Mouse (Mus musculus) regulatory T cell (primary cell): ENCODE data around the gene Gm28308.

Experiments
- in situ Hi-C: fragments of 300-600 bp; cut with MboI, MseI; formaldehyde crosslinking; loops from one replicate; pipeline ENCODE4 v1.15.1; 2025; ENCODE audit warnings: high pct_unique_total_duplicates

The Gm28308 gene

GRCm38 (mm10) chr6:52213119-52213986 is at the start of gene Gm28308, which contains the start of gene Hoxa3:
Gene Gm28308, minus strand, starts transcription at chr6:52213339.
Gene Hoxa3, minus strand, starts transcription at chr6:52213336.
- in situ Hi-C loops: loop anchor here (10.0 to 25.0 kb wide), 2 partner anchors 351 to 1039 kb away; no protein-coding TSS in a partner anchor

DNA sequence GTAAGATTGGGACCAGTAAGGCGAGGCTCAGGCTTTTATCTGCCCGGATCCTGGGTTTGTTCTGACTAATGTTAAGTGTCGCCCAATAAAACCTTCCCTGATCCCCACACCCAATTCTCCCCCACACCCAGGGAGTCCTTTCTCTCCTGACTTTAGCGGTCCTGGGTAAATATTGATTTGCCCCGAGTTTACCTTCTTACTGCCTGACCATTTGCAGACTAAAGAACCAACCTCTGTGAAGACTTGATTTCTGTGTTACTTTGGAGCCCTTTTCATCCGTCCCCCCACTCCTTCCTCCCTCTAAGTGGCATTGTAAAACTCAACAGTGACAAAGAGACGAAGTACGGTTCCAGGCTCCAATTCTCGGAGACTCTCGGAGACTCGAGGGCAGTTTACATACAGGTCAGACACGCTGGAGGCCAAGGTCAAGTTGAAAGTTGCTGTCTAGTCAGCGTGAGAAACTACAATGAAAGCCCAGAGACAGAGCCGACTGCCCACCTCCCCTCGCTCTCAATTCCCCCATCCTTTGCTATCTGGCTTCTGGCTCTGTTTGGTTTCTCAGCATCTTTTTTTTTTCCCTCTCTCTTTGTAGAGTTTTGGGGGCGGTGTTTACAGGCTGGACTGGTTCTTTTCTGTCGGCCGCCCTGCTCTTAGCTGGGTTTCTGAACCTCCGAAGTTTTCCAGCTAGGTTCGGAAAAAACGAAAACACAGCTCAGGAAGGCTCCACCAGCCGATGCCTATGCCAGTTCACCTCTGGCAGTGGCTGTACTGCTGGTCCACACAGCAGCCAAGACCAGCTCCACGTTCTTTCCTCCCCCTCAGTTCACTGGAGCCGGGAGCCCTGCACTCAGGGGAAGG is 49.6 kb upstream of the Gm28308 start:
- in situ Hi-C loops: no loop called here

- in situ Hi-C loops: no loop called here
Observed at GRCm38 (mm10) chr6:52261751-52262462, 48.8 kb upstream of the Gm28308 start.

DNA sequence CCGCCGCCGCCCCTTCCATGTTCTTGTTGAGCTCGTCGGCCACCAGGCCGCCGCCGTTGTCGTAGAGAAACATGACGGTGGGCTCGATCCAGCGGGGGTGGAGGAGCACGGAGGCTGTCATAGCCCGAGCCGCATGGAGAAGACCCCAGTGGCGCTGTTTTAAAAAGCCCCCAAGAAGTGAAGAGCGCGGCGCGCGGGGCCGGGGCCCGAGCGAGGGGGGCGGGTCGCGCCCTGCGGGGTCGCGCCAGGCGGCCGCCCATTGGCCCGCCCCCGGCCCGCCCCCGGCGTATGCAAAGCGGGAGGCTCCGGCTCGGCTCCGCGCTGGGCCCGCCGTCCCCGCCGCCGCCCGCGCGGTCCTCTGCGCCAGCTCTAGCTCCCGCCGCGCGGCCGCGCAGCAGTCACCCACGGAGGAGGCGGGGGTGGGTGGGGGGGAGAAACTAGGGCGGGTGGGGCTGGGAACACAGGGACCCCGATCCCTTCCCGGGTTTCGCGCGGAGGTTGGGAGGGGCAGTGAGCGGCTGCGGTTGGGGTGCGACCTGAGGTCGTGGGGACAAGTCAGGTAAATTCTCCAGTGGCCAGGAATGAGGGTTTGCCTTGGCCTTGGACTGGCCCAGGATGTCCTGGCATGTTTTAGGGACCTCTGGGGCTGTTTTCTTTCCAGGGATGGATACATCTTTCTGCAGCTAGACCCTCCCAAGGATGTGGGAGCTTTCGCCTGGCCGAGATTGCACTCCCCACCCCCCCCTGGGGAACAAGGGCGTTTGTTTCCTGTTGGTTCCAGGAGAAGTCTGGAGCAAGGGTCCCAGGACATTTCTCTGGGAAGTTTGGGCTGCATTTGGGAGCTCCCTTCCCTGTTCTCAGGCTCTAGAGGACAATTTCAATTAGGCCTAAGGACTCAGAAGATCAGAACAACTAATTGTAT is 47.8 kb upstream of the Gm28308 start, which contains the start of gene Hoxa13:
Hoxa13 (minus strand) TSS at position 227 of the 922 bp plus-strand sequence.
- in situ Hi-C loops: no loop called here

DNA sequence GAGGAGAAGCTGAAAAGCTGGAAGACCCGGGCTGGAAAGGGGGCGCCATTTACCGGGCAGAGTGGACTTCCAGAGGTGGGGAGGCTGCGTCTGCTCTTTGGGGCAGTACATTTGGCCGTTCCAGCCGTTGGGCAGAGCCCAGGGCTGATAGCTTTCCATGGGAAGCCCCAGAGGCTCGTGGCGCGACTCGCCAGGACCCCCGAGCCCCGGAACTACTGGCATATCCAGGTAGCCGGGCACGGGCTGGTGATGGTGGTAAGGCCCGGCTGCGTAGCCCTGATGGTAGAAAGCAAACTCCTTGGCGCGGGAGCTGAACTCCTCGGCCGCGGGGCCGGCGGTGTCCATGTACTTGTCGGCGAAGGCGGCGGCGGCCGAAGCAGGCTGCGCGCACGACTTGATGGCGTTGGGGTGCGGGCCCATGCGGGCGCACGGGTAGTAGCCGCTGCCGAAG is 46.7 kb upstream of the Gm28308 start:
- in situ Hi-C loops: loop anchor here (10.0 kb wide), 1 partner anchor 565 kb away; no protein-coding TSS in a partner anchor

GRCm38 (mm10) chr6:52259081-52259790 is 46.1 kb upstream of the Gm28308 start:
- in situ Hi-C loops: loop anchor here (10.0 kb wide), 1 partner anchor 566 kb away; no protein-coding TSS in a partner anchor

DNA sequence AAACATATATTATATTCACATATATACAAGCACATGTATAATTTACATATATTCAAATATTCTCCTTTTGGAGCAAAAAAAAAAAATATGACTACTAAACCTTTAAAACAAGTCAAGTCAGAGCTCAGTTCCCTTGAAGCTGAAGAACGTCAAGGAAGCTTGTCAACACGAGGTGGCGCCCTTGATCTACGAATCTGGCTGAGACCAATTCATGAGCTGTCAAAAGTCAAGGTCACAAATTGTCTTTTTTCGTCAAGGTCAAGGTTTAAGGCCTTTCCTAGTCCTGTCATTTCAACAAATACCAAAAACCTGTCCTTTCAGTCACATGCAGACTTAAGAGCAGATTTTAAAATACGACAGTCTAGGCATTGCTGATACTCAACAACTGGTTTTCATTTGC is 43.8 kb upstream of the Gm28308 start:
- in situ Hi-C loops: loop anchor here (10.0 kb wide), 1 partner anchor 568 kb away; no protein-coding TSS in a partner anchor

GRCm38 (mm10) chr6:52253511-52254500 is 40.7 kb upstream of the Gm28308 start:
- in situ Hi-C loops: loop anchor here (5.0 to 10.0 kb wide), 2 partner anchors 571 to 658 kb away; no protein-coding TSS in a partner anchor

DNA sequence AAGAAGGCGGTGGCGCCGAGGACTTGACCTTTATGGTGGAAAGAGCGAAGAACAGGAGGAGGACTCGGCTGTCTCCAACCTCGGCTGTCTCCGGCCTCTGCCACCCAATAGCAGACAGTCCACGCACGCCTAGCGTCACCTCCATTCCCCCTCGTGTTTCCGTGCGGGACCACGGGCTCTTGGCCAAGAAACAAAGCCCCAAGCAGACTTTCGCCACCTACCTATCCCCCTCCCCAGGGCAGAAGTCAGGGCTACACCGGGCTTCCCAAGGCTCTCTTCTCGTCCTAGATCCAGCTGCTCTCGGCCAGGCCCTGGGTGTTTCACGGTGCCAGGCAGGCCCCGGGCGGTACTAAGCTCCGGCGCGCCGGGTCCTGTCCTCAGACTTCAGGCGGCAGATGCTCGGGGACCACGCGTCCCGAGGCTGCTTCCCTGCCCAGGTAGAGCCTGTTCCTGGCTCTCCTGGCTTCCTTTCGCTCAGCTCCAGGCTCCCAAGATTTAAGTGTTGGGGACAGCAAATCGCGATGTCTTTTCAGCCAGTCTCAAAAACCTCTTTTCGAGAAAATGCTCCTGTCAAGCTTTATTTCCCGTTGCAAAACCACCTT is 39.7 kb upstream of the Gm28308 start:
- in situ Hi-C loops: loop anchor here (5.0 to 10.0 kb wide), 2 partner anchors 572 to 659 kb away; no protein-coding TSS in a partner anchor

DNA sequence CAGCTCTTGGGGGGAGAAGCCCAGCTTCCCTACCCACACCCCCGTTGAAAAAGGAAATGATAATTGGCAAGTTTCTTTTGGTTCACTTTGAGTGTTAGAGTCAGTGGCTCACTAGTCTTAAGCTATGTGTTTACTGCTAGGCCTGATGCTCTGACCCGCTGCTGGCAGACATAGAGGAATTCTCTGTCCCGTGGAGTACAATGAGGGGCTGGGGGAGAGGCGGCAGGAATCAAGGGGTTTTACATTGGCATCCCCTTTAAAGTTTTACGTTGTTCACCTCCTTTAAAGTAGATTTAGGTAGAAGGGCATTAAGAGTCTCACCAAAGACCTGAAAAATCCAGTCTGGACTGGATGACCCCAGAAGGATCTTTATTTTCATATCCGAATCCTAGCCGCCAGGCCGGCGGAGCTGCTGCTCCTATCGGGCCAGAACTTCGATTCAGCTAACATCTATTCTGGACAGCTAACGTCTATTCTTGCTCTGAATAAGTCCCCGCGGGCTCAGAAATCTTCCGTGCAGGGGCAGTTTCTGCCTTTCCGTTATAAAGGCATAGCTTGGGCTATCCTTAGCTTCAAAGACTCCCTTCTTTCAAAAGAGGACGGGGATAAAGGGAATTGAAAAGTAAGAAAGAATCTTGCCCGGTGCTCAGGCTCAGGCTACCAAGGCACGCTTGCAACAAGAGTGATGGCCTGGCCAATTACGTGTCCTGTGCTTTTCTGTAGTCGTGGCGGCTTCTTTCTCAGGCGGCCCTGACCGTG is 39.1 kb upstream of the Gm28308 start:
- in situ Hi-C loops: loop anchor here (5.0 to 10.0 kb wide), 2 partner anchors 573 to 660 kb away; no protein-coding TSS in a partner anchor

DNA sequence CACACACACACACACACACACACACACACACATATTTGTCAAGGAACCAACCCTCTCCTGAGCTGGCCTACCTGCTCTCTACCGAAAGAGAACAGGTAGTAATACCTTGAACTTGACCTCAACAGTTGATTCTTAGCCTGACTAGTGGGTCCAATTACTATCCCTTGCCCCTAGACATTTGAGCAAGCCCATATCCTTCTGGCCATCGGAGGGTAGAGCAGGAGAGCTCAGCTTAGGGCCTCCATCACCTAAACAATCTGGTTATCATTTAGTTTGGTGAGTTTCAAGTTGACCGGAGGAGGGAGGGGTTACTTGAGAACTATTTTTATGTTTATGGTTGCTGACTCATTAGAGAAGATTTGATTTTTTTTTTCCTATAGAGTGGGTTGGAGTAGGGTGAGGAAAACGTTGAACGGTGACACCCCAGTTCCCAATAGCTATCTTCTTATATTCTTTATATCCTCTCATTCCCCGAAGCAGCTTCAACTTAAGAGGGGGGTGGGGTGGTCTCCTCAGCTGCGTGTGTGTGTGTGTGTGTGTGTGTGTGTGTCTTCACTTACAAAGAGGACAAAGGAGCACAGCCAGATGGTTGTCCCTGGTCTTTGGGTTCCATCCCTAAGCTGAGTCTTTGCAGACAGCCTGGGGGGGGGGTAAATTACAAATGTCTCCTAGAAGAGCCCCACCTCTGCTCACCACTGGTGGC is 38.2 kb upstream of the Gm28308 start:
- in situ Hi-C loops: loop anchor here (5.0 to 10.0 kb wide), 2 partner anchors 573 to 661 kb away; no protein-coding TSS in a partner anchor

DNA sequence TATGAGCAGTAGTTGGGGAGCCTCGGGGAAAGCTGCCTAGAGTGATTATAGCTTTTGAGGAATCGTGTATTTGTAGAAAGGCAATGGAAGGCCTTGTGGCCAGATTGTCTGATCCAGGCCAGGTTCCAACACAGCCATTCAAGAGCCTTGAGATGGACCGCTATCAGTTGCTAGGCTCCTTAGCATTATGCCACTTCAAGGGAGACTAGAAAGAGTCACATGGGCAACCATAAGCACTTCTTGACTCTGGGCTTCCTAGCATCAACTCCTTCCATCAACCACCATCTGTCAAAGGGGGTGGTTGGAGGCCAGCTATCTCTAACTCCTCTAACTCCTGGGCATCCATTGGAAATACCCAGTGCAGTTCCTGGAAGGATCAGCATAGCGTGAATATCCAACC is 36.7 kb upstream of the Gm28308 start:
- in situ Hi-C loops: loop anchor here (5.0 to 10.0 kb wide), 3 partner anchors 575 to 1075 kb away; no protein-coding TSS in a partner anchor

DNA sequence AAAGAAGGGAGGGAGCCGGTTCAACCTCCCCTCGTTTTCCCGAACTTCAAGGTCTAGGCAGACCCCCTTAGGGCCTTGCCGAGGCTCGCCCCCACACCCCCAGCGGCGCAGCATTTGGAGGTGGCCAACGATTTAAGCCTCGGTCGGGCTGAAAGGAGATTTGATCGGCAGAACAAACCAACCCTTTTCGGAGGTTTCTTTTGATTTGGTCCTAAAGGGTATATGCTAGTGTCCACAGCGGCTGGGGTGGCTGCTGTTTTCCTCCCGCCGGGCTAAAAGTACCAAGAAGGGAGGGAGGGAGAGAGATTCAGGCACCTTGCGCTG is 36.2 kb upstream of the Gm28308 start:
- in situ Hi-C loops: loop anchor here (10.0 kb wide), 1 partner anchor 1075 kb away; no protein-coding TSS in a partner anchor

DNA sequence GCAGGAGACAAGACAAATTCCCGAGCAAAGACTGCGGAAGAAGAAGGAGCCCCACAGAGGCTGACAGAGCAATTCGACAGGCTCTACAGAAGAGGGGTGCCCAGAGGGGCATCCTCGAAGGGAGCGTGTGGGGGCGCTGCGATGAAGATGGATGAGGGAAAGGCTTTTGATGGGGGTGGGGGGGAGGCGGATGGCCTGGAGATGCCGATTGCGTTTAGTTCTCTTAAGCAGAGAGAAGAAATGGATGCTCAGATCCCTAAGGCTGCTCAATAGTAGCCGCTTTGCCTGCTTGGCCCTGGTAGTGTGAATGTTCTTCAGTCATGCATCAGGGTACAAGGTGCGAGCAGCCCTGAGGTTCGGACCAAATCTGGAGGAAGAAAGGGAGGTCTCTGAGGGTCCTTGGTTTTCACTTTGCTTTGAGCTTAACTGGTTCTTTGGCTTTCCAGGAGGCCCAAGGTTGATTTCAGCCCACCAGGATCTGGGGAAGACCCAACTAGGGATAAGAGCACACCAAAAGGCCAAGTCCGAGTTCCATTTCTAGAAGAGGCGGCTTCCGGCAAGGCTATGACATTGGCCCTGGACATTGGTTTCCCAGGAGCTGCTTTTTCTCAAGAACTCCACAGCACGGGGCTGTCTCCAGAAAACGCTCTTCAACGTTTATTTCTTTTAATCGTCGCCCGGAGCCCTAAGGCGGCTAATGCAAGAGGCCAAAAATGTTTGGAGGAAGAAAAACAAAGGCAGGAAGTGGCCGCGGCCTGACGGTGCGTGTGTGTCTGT is 35.7 kb upstream of the Gm28308 start:
- in situ Hi-C loops: loop anchor here (10.0 kb wide), 1 partner anchor 1074 kb away; no protein-coding TSS in a partner anchor
